Mouse (Mus musculus) stomach, embryonic 15.5 days (tissue): Measurements from ENCODE around the gene Mon2. TPM values are rescaled to one million over a fixed set of nuclear protein-coding genes. Genes with fewer than 3 reads are reported as not detected.

Experiments used
- ATAC-seq: fragments of 200-750 bp; cut with Nextera tagmentation; 2 replicates; pipeline ENCODE4 v1.8.0; 2017; ENCODE audit warnings: low read depth, moderate number of reproducible peaks, moderate TSS enrichment; ENCODE audit not compliant: insufficient read depth, low FRiP score
- H3K27ac ChIP-seq: fragments of 300-500 bp; sonication (generic); 2 replicates; pipeline ENCODE4 v1.5.1; 2015; ENCODE audit warnings: mild to moderate bottlenecking, inconsistent platforms
- H3K27me3 ChIP-seq: fragments of 300-500 bp; sonication (generic); replicated peaks from 2 replicates; pipeline ENCODE4 v1.6.1; 2015; ENCODE audit warnings: inconsistent platforms
- H3K36me3 ChIP-seq: fragments of 300-500 bp; sonication (generic); 2 replicates; pipeline ENCODE4 v1.6.1; 2015; ENCODE audit warnings: inconsistent platforms
- H3K4me1 ChIP-seq: fragments of 300-500 bp; sonication (generic); 2 replicates; pipeline ENCODE4 v1.6.1; 2015; ENCODE audit warnings: inconsistent platforms
- H3K4me2 ChIP-seq: fragments of 300-500 bp; sonication (generic); 2 replicates; pipeline ENCODE4 v1.6.1; 2015; ENCODE audit warnings: mild to moderate bottlenecking, inconsistent platforms
- H3K4me3 ChIP-seq: fragments of 300-500 bp; sonication (generic); replicated peaks from 2 replicates; pipeline ENCODE4 v1.5.1; 2015; ENCODE audit warnings: inconsistent platforms
- H3K9ac ChIP-seq: fragments of 300-500 bp; sonication (generic); 2 replicates; pipeline ENCODE4 v1.6.1; 2015; ENCODE audit warnings: inconsistent platforms
- H3K9me3 ChIP-seq: fragments of 300-500 bp; sonication (generic); 2 replicates; pipeline ENCODE4 v1.6.1; 2016; ENCODE audit warnings: inconsistent platforms
- whole genome bisulfite sequencing: fragments of 180-500 bp; shearing (Covaris S2); methylation state at CpG from one replicate; pipeline ENCODE4 v1.1.7; 2015; 5-methylcytosine and 5-hydroxymethylcytosine counted together
- polyA plus RNA-seq: library from polyadenylated mRNA; unstranded; fragments of >200 nt; fragmentation: Nextera tagmentation; extraction: Ambion mirVana; gene quantifications from 2 replicates; pipeline ENCODE4 v1.2.1, GENCODE M21; 2015

Mon2 gene
- 24.5 and 30.1 TPM in 2 replicates for polyA plus RNA-seq

DNA sequence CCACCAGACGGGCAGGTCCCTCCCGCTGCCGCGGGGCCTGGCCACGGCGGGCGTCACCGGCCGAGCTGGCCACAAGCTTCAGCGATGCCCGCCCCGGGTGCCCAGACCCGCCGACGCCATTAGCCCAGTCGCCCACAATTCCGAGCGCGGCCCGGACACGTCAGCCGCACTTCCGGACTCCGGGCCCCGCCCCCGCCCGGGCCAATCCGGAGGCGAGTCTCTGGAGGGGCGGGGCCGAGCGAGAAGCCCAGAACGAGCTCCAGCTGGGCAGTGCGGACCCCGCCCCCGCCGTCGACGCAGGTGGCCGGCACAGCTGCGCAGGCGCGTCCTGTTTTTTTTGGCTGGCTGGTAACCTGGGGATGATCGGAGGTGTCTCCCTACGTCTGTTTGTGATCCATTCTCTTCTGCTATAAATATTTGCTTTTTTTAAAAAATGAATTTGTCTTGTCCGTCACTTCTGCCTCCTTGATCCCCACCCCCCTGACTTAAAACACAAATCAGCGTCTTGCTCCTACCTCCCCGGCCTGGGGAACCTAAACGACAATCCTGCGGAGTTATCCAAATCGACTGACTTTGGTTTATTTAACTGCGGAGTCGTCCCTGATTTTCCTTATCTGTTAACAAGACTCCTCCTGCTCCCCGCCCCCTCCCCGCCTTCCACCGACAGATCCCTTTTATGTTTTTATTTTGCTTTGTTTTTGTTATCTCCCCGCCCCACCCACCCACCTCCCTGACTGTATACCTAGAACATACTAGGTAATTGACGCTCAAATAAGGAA lies at the start of gene Mon2:
Gene Mon2 (minus strand): TSS at position 261 of the 779 bp plus-strand sequence.
- WGBS = under 1% methylated on average over 57 of the region's 58 CpGs
- no peaks in the 10 kb centered on the region for H3K27me3 ChIP-seq
- peak within 1 kb of the TSS; percentile 67; the same call in 1 of the 2 replicates for H3K27ac ChIP-seq
- peaks cover 8% of the 10 kb centered on the region; the same call in 1 of the 2 replicates for H3K4me1 ChIP-seq
- ATAC-seq = peak; percentile 99
- H3K9ac ChIP-seq = peak within 1 kb of the TSS; percentile 86
- H3K9me3 ChIP-seq = no peaks in the 10 kb centered on the region
- peak within 1 kb of the TSS; percentile 86 for H3K4me3 ChIP-seq
- H3K4me2 ChIP-seq = peak within 1 kb of the TSS; percentile 68
- H3K36me3 ChIP-seq = 0 out of 2 replicates have a peak, but pooled peaks cover 4% of the 10 kb centered on the region

DNA sequence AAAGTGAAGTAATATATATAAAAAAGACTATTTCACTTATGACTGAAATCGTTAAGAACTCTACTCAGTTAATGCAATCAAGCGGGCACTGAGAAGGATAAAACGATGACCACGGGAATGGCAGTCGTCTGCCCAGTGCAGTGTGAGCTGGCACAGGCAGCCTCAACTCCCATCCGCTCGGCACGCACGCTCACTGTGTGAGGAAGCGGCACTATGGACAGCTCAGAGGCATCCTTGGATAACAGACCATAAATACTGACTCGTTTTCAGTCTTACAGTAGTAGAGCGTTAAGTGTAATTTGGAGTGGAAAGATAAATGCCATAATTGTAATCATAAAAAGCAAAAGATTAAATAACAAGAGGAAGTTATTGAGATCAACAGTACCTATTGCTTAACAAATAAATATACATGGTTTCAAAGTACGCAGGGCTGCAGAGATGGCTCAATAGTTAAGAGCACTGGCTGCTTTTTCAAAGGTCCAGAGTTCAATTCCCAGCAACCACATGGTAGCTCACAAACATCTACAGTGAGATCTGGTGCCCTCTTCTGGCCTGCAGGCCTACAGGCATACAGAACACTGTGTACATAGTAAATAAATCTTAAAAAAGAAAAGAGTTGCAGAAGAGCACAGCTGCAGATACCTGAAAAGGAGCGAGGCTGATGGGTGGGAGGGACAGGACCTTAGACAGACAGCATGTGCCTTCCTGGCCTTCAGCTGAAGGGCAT lies 44.5 kb upstream of the Mon2 start:
- Histone ChIP-seq H3K4me3 (no peak overlapping the region), H3K4me1 (no peaks in the 10 kb centered on the region), H3K9me3 (no peaks in the 10 kb centered on the region), H3K36me3 (peaks cover 64% of the 10 kb centered on the region), H3K27ac (no peak overlapping the region), H3K9ac (no peak overlapping the region), H3K27me3 (no peaks in the 10 kb centered on the region), H3K4me2 (no peak overlapping the region)
- WGBS = 94% methylated on average over 14 of the region's 14 CpGs
- ATAC-seq = no peak

DNA sequence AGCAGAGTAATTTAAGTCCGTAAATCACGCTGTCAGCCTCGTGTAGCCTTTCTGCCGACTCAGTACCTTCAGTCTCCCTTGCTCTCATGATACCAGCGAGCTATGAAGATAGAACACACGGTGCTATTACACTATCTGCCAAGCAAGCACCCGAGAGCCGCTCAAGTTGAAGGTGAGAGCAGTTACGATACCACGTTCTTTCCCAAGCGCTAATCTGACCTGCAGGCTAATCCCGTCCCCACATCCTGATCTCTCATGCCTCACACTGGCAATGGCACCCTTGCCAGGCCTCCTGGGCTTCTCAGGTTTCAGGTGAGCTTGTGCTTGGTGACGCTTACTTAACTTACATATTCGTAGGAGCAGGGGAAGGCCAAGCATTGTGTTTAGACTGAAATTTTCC lies 40.6 kb upstream of the Mon2 start:
- H3K4me1 ChIP-seq = no peaks in the 10 kb centered on the region
- H3K4me3 ChIP-seq = no peak overlapping the region
- no peak overlapping the region for H3K9ac ChIP-seq
- no peaks in the 10 kb centered on the region for H3K27me3 ChIP-seq
- no peak for ATAC-seq
- H3K9me3 ChIP-seq = no peaks in the 10 kb centered on the region
- 77% methylated on average over 14 of the region's 14 CpGs for WGBS
- H3K4me2 ChIP-seq = no peak overlapping the region
- no peak overlapping the region for H3K27ac ChIP-seq
- H3K36me3 ChIP-seq = peaks cover 42% of the 10 kb centered on the region

DNA sequence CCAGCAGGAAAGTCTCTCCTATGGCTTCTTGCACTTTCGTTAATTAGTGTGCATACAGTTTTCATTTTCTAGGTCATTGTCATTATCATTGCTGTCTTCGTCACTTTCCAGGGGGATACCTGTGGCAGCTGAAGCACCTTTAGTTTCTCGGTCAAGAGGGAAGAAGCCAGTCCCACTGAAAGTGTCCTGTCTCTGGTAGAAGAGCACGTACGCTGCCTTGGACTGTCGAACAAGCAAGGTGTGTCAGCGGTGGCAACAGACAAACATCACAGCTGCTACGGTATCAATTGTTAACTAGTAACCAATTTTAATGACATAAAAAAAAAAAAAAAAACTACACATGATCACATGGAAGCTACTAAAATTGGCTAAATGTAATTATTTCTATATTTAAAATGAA lies 37.2 kb upstream of the Mon2 start:
- Histone ChIP-seq H3K4me1 (no peaks in the 10 kb centered on the region), H3K9me3 (no peaks in the 10 kb centered on the region), H3K36me3 (peaks cover 22% of the 10 kb centered on the region; the same call in 1 of the 2 replicates), H3K9ac (no peak overlapping the region), H3K4me3 (no peak overlapping the region), H3K27ac (no peak overlapping the region), H3K4me2 (no peak overlapping the region), H3K27me3 (no peaks in the 10 kb centered on the region)
- ATAC-seq = no peak
- WGBS = 94% methylated on average over 8 of the region's 8 CpGs

DNA sequence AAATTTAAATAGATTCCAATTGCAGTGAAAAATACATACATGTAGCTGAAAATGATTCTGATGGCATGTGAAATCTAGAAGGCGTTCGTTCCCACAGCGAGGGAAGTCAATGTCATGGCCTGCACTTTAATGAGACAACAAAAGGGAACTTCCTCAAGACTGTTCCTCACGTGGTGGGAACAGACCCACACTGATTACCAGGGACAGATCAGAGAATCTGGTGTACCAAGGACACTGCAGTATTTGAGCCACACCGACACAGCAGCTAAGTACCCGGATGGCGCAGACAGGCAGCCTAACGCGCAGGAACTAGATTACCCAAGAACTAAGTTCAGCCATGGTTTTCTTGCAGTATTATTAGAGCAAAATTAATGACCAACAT lies 36.5 kb upstream of the Mon2 start:
- H3K9ac ChIP-seq = no peak overlapping the region
- 88% methylated on average over 9 of the region's 9 CpGs for WGBS
- H3K4me3 ChIP-seq = no peak overlapping the region
- ATAC-seq = no peak
- H3K27ac ChIP-seq = no peak overlapping the region
- no peaks in the 10 kb centered on the region for H3K4me1 ChIP-seq
- no peaks in the 10 kb centered on the region for H3K27me3 ChIP-seq
- H3K36me3 ChIP-seq = peaks cover 19% of the 10 kb centered on the region; the same call in 1 of the 2 replicates
- H3K4me2 ChIP-seq = no peak overlapping the region
- no peaks in the 10 kb centered on the region for H3K9me3 ChIP-seq

DNA sequence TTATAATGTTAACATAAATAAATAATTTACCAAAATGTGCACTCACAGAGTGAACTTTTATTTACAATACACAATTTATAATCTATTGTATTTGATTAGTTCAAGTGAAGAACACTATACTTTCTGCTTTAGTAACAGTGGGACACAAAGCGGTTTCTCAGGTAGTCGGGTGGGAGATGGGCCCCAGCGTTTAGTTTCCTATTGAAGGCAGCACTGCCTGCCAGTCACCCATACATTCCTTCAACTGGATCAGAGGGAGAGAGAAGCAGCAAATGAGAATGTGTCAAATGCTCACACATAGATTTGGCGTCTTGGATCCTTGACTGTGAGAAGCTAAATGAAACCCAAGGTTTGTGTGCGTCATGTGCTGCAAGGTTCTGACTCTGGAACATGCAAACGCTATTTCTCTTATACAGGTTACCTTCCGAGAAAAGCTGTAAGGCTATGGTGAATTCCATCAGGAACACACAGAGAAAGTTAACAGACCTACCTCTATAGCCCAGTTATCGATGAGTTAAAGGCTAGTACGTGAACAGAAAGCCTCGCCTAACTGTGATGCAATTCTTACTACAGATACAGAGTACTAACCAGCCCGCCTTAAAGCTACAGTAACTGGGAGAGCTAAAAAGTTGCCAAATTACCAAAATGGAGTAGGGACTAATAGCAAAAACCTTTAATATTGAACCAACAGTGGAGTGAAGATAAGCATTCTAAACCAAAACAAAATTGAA lies 35.9 kb upstream of the Mon2 start:
- H3K27me3 ChIP-seq = no peaks in the 10 kb centered on the region
- no peak overlapping the region for H3K27ac ChIP-seq
- no peak for ATAC-seq
- H3K9ac ChIP-seq = no peak overlapping the region
- WGBS = 82% methylated on average over 11 of the region's 11 CpGs
- H3K4me2 ChIP-seq = no peak overlapping the region
- H3K4me3 ChIP-seq = no peak overlapping the region
- no peaks in the 10 kb centered on the region for H3K4me1 ChIP-seq
- H3K36me3 ChIP-seq = peaks cover 16% of the 10 kb centered on the region; the same call in 1 of the 2 replicates
- no peaks in the 10 kb centered on the region for H3K9me3 ChIP-seq

DNA sequence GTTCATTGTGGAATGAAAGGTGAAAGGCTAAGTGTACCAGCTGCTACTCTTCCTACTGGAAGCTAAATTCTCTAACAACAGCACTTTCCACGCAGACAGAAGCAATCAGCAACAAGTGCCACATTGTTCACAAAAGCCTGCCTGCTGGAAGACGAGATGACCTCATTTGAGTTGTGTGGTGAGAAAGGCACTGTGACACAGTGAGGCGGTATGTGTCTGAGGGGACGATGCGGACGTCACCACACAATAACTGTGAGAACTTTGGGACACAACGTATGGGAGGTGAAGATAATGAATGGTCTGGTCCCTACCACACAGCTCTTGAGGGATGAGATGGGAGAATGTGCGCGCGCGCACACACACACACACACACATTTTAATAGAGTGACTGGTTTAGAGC lies 34.2 kb upstream of the Mon2 start:
- 82% methylated on average over 11 of the region's 11 CpGs for WGBS
- Histone ChIP-seq H3K4me2 (no peak overlapping the region), H3K27ac (no peak overlapping the region), H3K27me3 (no peaks in the 10 kb centered on the region), H3K4me3 (no peak overlapping the region), H3K9ac (no peak overlapping the region), H3K36me3 (peaks cover 6% of the 10 kb centered on the region; the same call in 1 of the 2 replicates), H3K4me1 (no peaks in the 10 kb centered on the region), H3K9me3 (no peaks in the 10 kb centered on the region)
- no peak for ATAC-seq

DNA sequence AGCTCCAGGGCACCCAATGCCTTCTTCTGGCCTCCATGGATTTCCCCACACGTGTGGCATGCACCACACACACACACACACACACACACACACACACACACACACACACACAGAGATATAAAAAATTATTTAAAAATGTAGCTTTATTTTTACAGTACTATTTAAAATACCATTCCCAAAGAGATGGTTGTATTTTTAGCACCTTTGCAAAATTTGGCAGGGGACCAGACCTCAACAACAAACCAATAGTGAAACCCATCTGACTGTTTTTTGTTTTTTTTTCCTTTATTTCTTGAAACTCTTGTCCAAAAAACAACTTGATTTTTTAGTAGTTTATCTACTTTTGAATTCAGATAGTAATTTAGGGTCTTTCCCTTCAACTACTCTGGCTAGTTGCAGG lies 32.2 kb upstream of the Mon2 start:
- H3K9me3 ChIP-seq = no peaks in the 10 kb centered on the region
- no peak for ATAC-seq
- WGBS = 59% methylated on average over 1 of the region's 1 CpGs

DNA sequence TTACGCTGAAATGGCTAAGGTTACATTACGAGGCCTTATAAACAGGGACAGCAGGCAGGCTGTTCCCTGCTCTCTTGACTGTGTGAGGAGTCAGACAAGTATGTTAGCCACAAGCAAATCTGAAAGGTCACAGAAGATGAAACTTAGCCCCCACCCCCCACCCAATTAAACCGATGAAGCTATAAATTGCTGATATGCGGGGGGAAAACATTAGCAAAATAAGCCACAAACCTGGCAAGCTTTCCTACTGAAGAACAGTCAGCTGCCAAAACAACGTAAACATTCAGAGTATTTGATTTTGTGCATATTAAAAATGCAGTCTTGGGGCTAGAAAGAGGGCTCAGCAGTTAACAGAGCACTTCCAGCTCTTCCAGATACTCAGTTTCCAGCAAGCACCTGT lies 31.8 kb upstream of the Mon2 start:
- H3K9me3 ChIP-seq = no peaks in the 10 kb centered on the region
- H3K9ac ChIP-seq = no peak overlapping the region
- H3K27ac ChIP-seq = no peak overlapping the region
- WGBS = 80% methylated on average over 5 of the region's 5 CpGs
- 0 out of 2 replicates have a peak, but pooled peaks cover 3% of the 10 kb centered on the region for H3K36me3 ChIP-seq
- H3K4me3 ChIP-seq = no peak overlapping the region
- no peak overlapping the region for H3K4me2 ChIP-seq
- H3K4me1 ChIP-seq = no peaks in the 10 kb centered on the region
- no peak for ATAC-seq
- H3K27me3 ChIP-seq = no peaks in the 10 kb centered on the region

More for the DNA sequence above, 32.2 kb upstream of the Mon2 start:
- no peak overlapping the region for H3K9ac ChIP-seq
- H3K4me2 ChIP-seq = no peak overlapping the region
- H3K4me3 ChIP-seq = no peak overlapping the region
- no peaks in the 10 kb centered on the region for H3K27me3 ChIP-seq
- 0 out of 2 replicates have a peak, but pooled peaks cover 3% of the 10 kb centered on the region for H3K36me3 ChIP-seq
- no peaks in the 10 kb centered on the region for H3K4me1 ChIP-seq
- no peak overlapping the region for H3K27ac ChIP-seq

DNA sequence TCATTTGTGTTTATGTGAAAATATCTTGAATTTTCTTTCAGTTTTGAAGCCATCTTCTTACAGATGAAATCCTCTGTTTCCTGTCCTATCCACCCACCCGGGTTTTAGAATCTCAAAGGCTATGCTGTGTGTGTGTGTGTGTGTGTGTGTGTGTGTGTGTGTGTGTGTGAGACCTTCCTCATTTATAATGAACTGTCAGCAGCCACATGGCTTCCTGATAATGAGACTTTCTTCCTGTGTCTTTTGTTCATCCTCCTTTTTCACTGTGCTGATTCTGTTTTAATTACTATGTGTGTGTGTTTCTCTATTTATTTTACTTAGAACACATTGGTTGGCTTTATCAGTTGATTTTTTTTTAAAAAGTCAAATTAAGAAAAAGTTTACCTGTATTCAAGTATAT lies 25.0 kb upstream of the Mon2 start:
- 26% methylated on average over 1 of the region's 1 CpGs for WGBS
- no peak for ATAC-seq
- H3K4me1 ChIP-seq = no peaks in the 10 kb centered on the region
- no peaks in the 10 kb centered on the region for H3K36me3 ChIP-seq
- H3K4me2 ChIP-seq = no peak overlapping the region
- H3K27ac ChIP-seq = no peak overlapping the region
- H3K9ac ChIP-seq = no peak overlapping the region
- H3K4me3 ChIP-seq = no peak overlapping the region
- no peaks in the 10 kb centered on the region for H3K9me3 ChIP-seq
- no peaks in the 10 kb centered on the region for H3K27me3 ChIP-seq

DNA sequence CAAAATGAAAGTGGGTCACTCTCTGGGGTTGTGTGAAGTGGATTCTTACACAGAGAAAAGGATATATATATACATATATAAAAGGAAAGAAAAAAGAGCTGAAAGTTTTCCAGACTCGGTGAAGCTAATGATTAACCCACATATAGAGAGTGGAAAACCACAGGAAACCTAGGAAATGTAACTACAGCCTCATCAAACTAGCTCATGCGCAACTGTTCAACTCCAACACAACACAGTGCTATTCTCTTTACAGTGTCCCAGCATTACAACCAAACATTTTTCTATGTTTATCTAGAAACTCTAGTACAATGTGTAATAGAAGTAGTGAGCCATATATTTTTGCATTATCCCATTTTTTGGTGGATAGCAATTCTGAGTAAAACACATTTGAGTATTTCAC lies 24.3 kb upstream of the Mon2 start:
- ATAC-seq = no peak
- Histone ChIP-seq H3K27ac (no peak overlapping the region), H3K4me2 (no peak overlapping the region), H3K27me3 (no peaks in the 10 kb centered on the region), H3K9ac (no peak overlapping the region), H3K36me3 (no peaks in the 10 kb centered on the region), H3K4me1 (no peaks in the 10 kb centered on the region), H3K4me3 (no peak overlapping the region), H3K9me3 (no peaks in the 10 kb centered on the region)
- 74% methylated on average over 2 of the region's 2 CpGs for WGBS

DNA sequence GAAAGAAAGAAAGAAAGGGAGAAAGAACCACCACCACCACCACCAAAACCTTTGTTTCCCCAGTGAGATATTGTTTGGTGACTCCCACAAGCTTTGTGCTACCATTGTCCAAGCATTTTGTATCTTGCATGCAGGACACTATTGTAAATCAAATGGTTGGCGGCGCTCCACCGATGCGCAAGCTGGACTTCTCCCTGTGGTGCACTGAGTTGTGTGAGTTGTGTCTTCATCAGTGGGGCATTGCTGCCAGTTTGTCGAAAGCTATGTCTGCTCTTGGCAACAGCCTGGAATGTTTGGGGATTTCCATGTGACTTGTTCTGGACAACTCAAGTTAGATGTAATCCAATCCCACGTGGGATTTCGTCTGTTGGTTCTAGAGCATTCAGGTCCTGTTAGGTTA lies 18.2 kb upstream of the Mon2 start:
- Histone ChIP-seq H3K9me3 (no peaks in the 10 kb centered on the region), H3K4me3 (no peak overlapping the region), H3K9ac (no peak overlapping the region), H3K27ac (no peak overlapping the region), H3K4me1 (no peaks in the 10 kb centered on the region), H3K27me3 (no peaks in the 10 kb centered on the region), H3K4me2 (no peak overlapping the region), H3K36me3 (no peaks in the 10 kb centered on the region)
- ATAC-seq = no peak
- 87% methylated on average over 7 of the region's 7 CpGs for WGBS
